8 mouse cellular contexts compared by ENCODE assay signal in genomic region chrX:94544923-94545322, GRCm38 (mm10). TPM values are rescaled to one million over a fixed set of nuclear protein-coding genes. Genes with fewer than 3 reads are reported as not detected.
DNase-seq lines count a peak whose midpoint lies in the region; ATAC-seq lines count a peak whose summit lies in the region.

No protein-coding gene starts in this region.

- no peak overlapping the region for H3K9ac ChIP-seq in forebrain, embryonic 12.5 days
- H3K9ac ChIP-seq in forebrain, embryonic 15.5 days (replicated peaks), result no peak overlapping the region
- H3K9ac ChIP-seq in hindbrain, embryonic 12.5 days, result no peak overlapping the region
- H3K9ac ChIP-seq in midbrain, embryonic 16.5 days (ENCODE audit: low read depth, low read length), result no peak overlapping the region

- WGBS in forebrain, embryonic 12.5 days, result 21% methylated on average over 1 of the region's 1 CpGs
- WGBS in forebrain, embryonic 15.5 days, result 23% methylated on average over 1 of the region's 1 CpGs
- WGBS in hindbrain, embryonic 12.5 days, result 21% methylated on average over 1 of the region's 1 CpGs
- WGBS in midbrain, embryonic 16.5 days, result 24% methylated on average over 1 of the region's 1 CpGs

- H3K4me3 ChIP-seq in forebrain, embryonic 12.5 days (replicated peaks), result no peak overlapping the region
- H3K4me3 ChIP-seq in forebrain, embryonic 15.5 days, result no peak overlapping the region
- no peak overlapping the region for H3K4me3 ChIP-seq in hindbrain, embryonic 12.5 days
- no peak overlapping the region for H3K4me3 ChIP-seq in midbrain, embryonic 16.5 days (ENCODE audit: low read depth, low read length)

- ATAC-seq in forebrain, embryonic 12.5 days (ENCODE audit: low FRiP score), result no peak
- ATAC-seq in forebrain, embryonic 15.5 days (replicated peaks), result no peak
- no peak for ATAC-seq in hindbrain, embryonic 12.5 days (ENCODE audit: low FRiP score)
- ATAC-seq in midbrain, embryonic 16.5 days, result no peak
- no peak for ATAC-seq in cerebellum, adult (ENCODE audit: insufficient number of reproducible peaks, low FRiP score, low TSS enrichment)

- no peak overlapping the region for H3K4me2 ChIP-seq in forebrain, embryonic 12.5 days
- no peak overlapping the region for H3K4me2 ChIP-seq in forebrain, embryonic 15.5 days (replicated peaks)
- no peak overlapping the region for H3K4me2 ChIP-seq in hindbrain, embryonic 12.5 days (replicated peaks)
- no peak overlapping the region for H3K4me2 ChIP-seq in midbrain, embryonic 16.5 days (ENCODE audit: low read length)

- no peaks in the 10 kb centered on the region for H3K9me3 ChIP-seq in forebrain, embryonic 12.5 days
- H3K9me3 ChIP-seq in forebrain, embryonic 15.5 days, result no peaks in the 10 kb centered on the region
- H3K9me3 ChIP-seq in hindbrain, embryonic 12.5 days (replicated peaks), result no peaks in the 10 kb centered on the region
- no peaks in the 10 kb centered on the region for H3K9me3 ChIP-seq in midbrain, embryonic 16.5 days (replicated peaks; ENCODE audit: control insufficient read depth, low read length, poor library complexity, severe bottlenecking)

- H3K4me1 ChIP-seq in forebrain, embryonic 12.5 days, result peaks cover 14% of the 10 kb centered on the region
- peaks cover 16% of the 10 kb centered on the region for H3K4me1 ChIP-seq in forebrain, embryonic 15.5 days
- peaks cover 6% of the 10 kb centered on the region for H3K4me1 ChIP-seq in hindbrain, embryonic 12.5 days
- H3K4me1 ChIP-seq in midbrain, embryonic 16.5 days (ENCODE audit: control insufficient read depth, insufficient read depth, low read length), result peaks cover 3% of the 10 kb centered on the region

- peaks cover 6% of the 10 kb centered on the region; the same call in 1 of the 2 replicates for H3K27me3 ChIP-seq in forebrain, embryonic 12.5 days
- no peaks in the 10 kb centered on the region for H3K27me3 ChIP-seq in forebrain, embryonic 15.5 days
- H3K27me3 ChIP-seq in hindbrain, embryonic 12.5 days, result peaks cover 11% of the 10 kb centered on the region; the same call in 1 of the 2 replicates
- H3K27me3 ChIP-seq in midbrain, embryonic 16.5 days (ENCODE audit: control insufficient read depth, insufficient read depth, low read depth, low read length), result no peaks in the 10 kb centered on the region

- DNase-seq in testis, postnatal 10 days (ENCODE audit: low spot score), result peak; percentile 49
- DNase-seq in testis, postnatal 14 days (ENCODE audit: low spot score), result no peak
- no peak for DNase-seq in right cerebral cortex, adult 18-20 months

- peak overlapping the region; percentile 56; the same call in 1 of the 2 replicates for H3K27ac ChIP-seq in forebrain, embryonic 12.5 days
- no peak overlapping the region for H3K27ac ChIP-seq in forebrain, embryonic 15.5 days (replicated peaks)
- peak overlapping the region; percentile 64; the same call in 1 of the 2 replicates for H3K27ac ChIP-seq in hindbrain, embryonic 12.5 days
- peak overlapping the region; percentile 66 for H3K27ac ChIP-seq in midbrain, embryonic 16.5 days (ENCODE audit: low read length)

- H3K36me3 ChIP-seq in forebrain, embryonic 12.5 days (replicated peaks), result peaks cover 2% of the 10 kb centered on the region; the same call in 1 of the 2 replicates
- H3K36me3 ChIP-seq in forebrain, embryonic 15.5 days, result no peaks in the 10 kb centered on the region; the same call in 1 of the 2 replicates
- H3K36me3 ChIP-seq in hindbrain, embryonic 12.5 days, result peaks cover 1% of the 10 kb centered on the region; the same call in 1 of the 2 replicates
- no peaks in the 10 kb centered on the region for H3K36me3 ChIP-seq in midbrain, embryonic 16.5 days (ENCODE audit: control insufficient read depth, insufficient read depth, low read length)

RNA-seq across cellular contexts. Expression of gene Maged1, which starts 3.0 kb away (rescaled TPM):
- 854 and 906 TPM in 2 replicates for polyA plus RNA-seq in forebrain, embryonic 12.5 days (2016; fragmentation: Nextera tagmentation; extraction: Ambion mirVana)
- polyA plus RNA-seq in forebrain, embryonic 15.5 days (2015; fragmentation: Nextera tagmentation; extraction: Ambion mirVana), result 904 and 963 TPM in 2 replicates
- 955 and 1,015 TPM in 2 replicates for polyA plus RNA-seq in hindbrain, embryonic 12.5 days (2016; fragmentation: Nextera tagmentation; extraction: Ambion mirVana)
- 1,073 and 1,116 TPM in 2 replicates for polyA plus RNA-seq in midbrain, embryonic 16.5 days (2015; fragmentation: Nextera tagmentation; extraction: Ambion mirVana)
